In genomic region chr5:125070399-125070798, GRCm38 (mm10) we compare ENCODE assay signal across 10 mouse cellular contexts.
DNase-seq lines count a peak whose midpoint lies in the region; ATAC-seq lines count a peak whose summit lies in the region.
"Had no signal": no experiment of that assay in that cellular context is flagged by ENCODE, and none has a peak within 500 bp of the region (broad histone marks: within the 10 kb centered on the region; RNA-seq: fewer than 3 reads in every experiment).

No protein-coding gene starts in this region.

- H3K4me2 ChIP-seq in hindbrain, embryonic 13.5 days = no peak overlapping the region
- H3K4me2 ChIP-seq in embryonic facial prominence, embryonic 13.5 days = no peak overlapping the region

- H3K36me3 ChIP-seq in hindbrain, embryonic 13.5 days = peaks cover 54% of the 10 kb centered on the region
- H3K36me3 ChIP-seq in hindbrain, embryonic 10.5 days = peaks cover 85% of the 10 kb centered on the region
- H3K36me3 ChIP-seq in embryonic facial prominence, embryonic 13.5 days = peaks cover 88% of the 10 kb centered on the region

- H3K4me1 ChIP-seq in hindbrain, embryonic 13.5 days (replicated peaks) = peaks cover 73% of the 10 kb centered on the region
- H3K4me1 ChIP-seq in hindbrain, embryonic 10.5 days (replicated peaks) = peaks cover 40% of the 10 kb centered on the region
- H3K4me1 ChIP-seq in embryonic facial prominence, embryonic 13.5 days = peaks cover 35% of the 10 kb centered on the region

- no peaks in the 10 kb centered on the region for H3K27me3 ChIP-seq in hindbrain, embryonic 13.5 days
- H3K27me3 ChIP-seq in hindbrain, embryonic 10.5 days (ENCODE audit: insufficient read depth, poor library complexity, severe bottlenecking) = no peaks in the 10 kb centered on the region
- H3K27me3 ChIP-seq in embryonic facial prominence, embryonic 13.5 days = no peaks in the 10 kb centered on the region
- H3K27me3 ChIP-seq: Patski had no signal

- DNase-seq in hindbrain, embryonic 10.5 days (ENCODE audit: low spot score) = no peak
- peak; percentile 68 for DNase-seq in heart, postnatal 4 days
- peak; percentile 78 for DNase-seq in lung, postnatal 25 days (ENCODE audit: low spot score)
- no peak for DNase-seq in spleen, postnatal 4 days (ENCODE audit: low spot score in 2 of 2)
- DNase-seq in spleen, postnatal 36 days (ENCODE audit: low spot score in 2 of 2) = no peak
- no peak for DNase-seq in left cerebral cortex, adult 18-20 months (ENCODE audit: low spot score in 2 of 2)
- DNase-seq: layer of hippocampus, adult 9-11 months had no signal

- no peak overlapping the region for H3K4me3 ChIP-seq in hindbrain, embryonic 13.5 days
- H3K4me3 ChIP-seq in hindbrain, embryonic 10.5 days = no peak overlapping the region
- no peak overlapping the region for H3K4me3 ChIP-seq in embryonic facial prominence, embryonic 13.5 days

- H3K9me3 ChIP-seq in hindbrain, embryonic 13.5 days = no peaks in the 10 kb centered on the region
- H3K9me3 ChIP-seq in hindbrain, embryonic 10.5 days = no peaks in the 10 kb centered on the region
- H3K9me3 ChIP-seq in embryonic facial prominence, embryonic 13.5 days = no peaks in the 10 kb centered on the region

- WGBS in hindbrain, embryonic 13.5 days = 58% methylated on average over 2 of the region's 2 CpGs
- 70% methylated on average over 2 of the region's 2 CpGs for WGBS in hindbrain, embryonic 10.5 days
- WGBS in embryonic facial prominence, embryonic 13.5 days = 61% methylated on average over 2 of the region's 2 CpGs

- ATAC-seq in hindbrain, embryonic 13.5 days (ENCODE audit: low FRiP score) = no peak
- no peak for ATAC-seq in embryonic facial prominence, embryonic 13.5 days (ENCODE audit: insufficient number of reproducible peaks, insufficient read depth, low FRiP score, low TSS enrichment, low read depth)
- ATAC-seq: Patski had no signal

- H3K9ac ChIP-seq in hindbrain, embryonic 13.5 days = peak overlapping the region; percentile 36; the same call in 1 of the 2 replicates
- H3K9ac ChIP-seq in embryonic facial prominence, embryonic 13.5 days = no peak overlapping the region

- peak overlapping the region; percentile 89 for H3K27ac ChIP-seq in hindbrain, embryonic 13.5 days
- no peak overlapping the region for H3K27ac ChIP-seq in hindbrain, embryonic 10.5 days
- peak overlapping the region; percentile 76; the same call in 1 of the 2 replicates for H3K27ac ChIP-seq in embryonic facial prominence, embryonic 13.5 days

Comparison
In these comparisons a context has a peak if more than half of its experiments do, and no peak if none do; other contexts are left out.
1. DNase-seq: peak in heart, postnatal 4 days (single experiment) and lung, postnatal 25 days (single experiment); none in hindbrain, embryonic 10.5 days (single experiment), spleen, postnatal 4 days (0 of 2), spleen, postnatal 36 days (0 of 2) and left cerebral cortex, adult 18-20 months (0 of 2).